Mouse (Mus musculus) CH12.LX (cell line): Measurements from ENCODE around the gene Syde1. TPM values are rescaled to one million over a fixed set of nuclear protein-coding genes. Genes with fewer than 3 reads are reported as not detected.

Experiments
- DNase-seq: peaks from one replicate; pipeline ENCODE4 v3.0.0-alpha.2; 2013; ENCODE audit errors: extremely low read depth
- H3K27ac ChIP-seq: 2 replicates; pipeline ENCODE4 v1.5.1; 2012; ENCODE audit warnings: low read depth, mild to moderate bottlenecking, control low read depth, moderate library complexity; ENCODE audit not compliant: insufficient read depth
- H3K27me3 ChIP-seq: replicated peaks from 2 replicates; pipeline ENCODE3; 2012; ENCODE audit warnings: inconsistent platforms
- H3K36me3 ChIP-seq, 2 experiments: replicated peaks in 1 of 2; 2 replicates each; pipeline versions ENCODE3 to v1.6.1; 2012; ENCODE audit warnings: inconsistent platforms in 1 of 2, low read length in 1 of 2, mild to moderate bottlenecking in 1 of 2, mixed read lengths in 1 of 2, moderate library complexity in 1 of 2; ENCODE audit not compliant: control insufficient read depth in 1 of 2, insufficient read depth in 1 of 2
- H3K4me1 ChIP-seq, 2 experiments: 2 replicates each; pipeline ENCODE4 v1.6.1; 2012; ENCODE audit warnings: inconsistent platforms in 1 of 2, moderate library complexity in 1 of 2; ENCODE audit not compliant: insufficient read depth in 2 of 2, control insufficient read depth in 1 of 2
- H3K4me2 ChIP-seq: 2 replicates; pipeline ENCODE4 v1.6.1; 2012; ENCODE audit warnings: low read depth, mild to moderate bottlenecking, control low read depth; ENCODE audit not compliant: poor library complexity, insufficient read depth, severe bottlenecking
- H3K4me3 ChIP-seq, 3 experiments: fragments of 150-350 bp in 1 of 3; sonication (generic) in 1 of 3; replicated peaks in 1 of 3; 2 replicates each; pipeline versions ENCODE3 to v1.5.1; 2011 to 2012; ENCODE audit warnings: low read depth in 2 of 3, low read length in 2 of 3, mild to moderate bottlenecking in 2 of 3, moderate library complexity in 2 of 3, control low read depth in 1 of 3, improper control_type of control experiment in 1 of 3, inconsistent platforms in 1 of 3, mixed read lengths in 1 of 3; ENCODE audit not compliant: poor library complexity in 1 of 3
- H3K79me2 ChIP-seq: replicated peaks from 2 replicates; pipeline ENCODE4 v1.6.1; 2012; ENCODE audit warnings: mild to moderate bottlenecking, moderate library complexity; ENCODE audit not compliant: control insufficient read depth, poor library complexity, insufficient read depth, severe bottlenecking; ENCODE audit errors: extremely low read depth
- H3K9ac ChIP-seq: 2 replicates; pipeline ENCODE4 v1.6.1; 2012; ENCODE audit warnings: low read depth, mild to moderate bottlenecking, control low read depth, moderate library complexity; ENCODE audit not compliant: insufficient read depth
- H3K9me3 ChIP-seq: replicated peaks from 2 replicates; pipeline ENCODE3; 2012; ENCODE audit warnings: low read length, inconsistent platforms, mixed read lengths
- BHLHE40 ChIP-seq: IDR thresholded peaks from 2 replicates; pipeline ENCODE4 v1.6.1; 2011; ENCODE audit warnings: mild to moderate bottlenecking, low read depth, low read length, improper control_type of control experiment
- CHD1 ChIP-seq: IDR thresholded peaks from 2 replicates; pipeline ENCODE4 v1.6.1; 2012; ENCODE audit warnings: low read depth, low read length, improper control_type of control experiment, inconsistent platforms
- CHD2 ChIP-seq: IDR thresholded peaks from 2 replicates; pipeline ENCODE4 v1.6.1; 2011; ENCODE audit warnings: low read length, improper control_type of control experiment
- CTCF ChIP-seq, 2 experiments: IDR thresholded peaks in 1 of 2; conservative IDR thresholded peaks in 1 of 2; 2 replicates each; pipeline ENCODE4 v1.5.1; 2011 to 2012; ENCODE audit warnings: low read depth in 2 of 2, low read length in 2 of 2, improper control_type of control experiment in 1 of 2, inconsistent platforms in 1 of 2, mild to moderate bottlenecking in 1 of 2, moderate library complexity in 1 of 2
- E2F4 ChIP-seq: IDR thresholded peaks from 2 replicates; pipeline ENCODE4 v1.6.1; 2011; ENCODE audit warnings: low read depth, low read length, improper control_type of control experiment; ENCODE audit not compliant: insufficient replicate concordance
- ETS1 ChIP-seq: conservative IDR thresholded peaks from 2 replicates; pipeline ENCODE4 v1.6.1; 2012; ENCODE audit warnings: low read depth, mild to moderate bottlenecking, inconsistent platforms, low read length, improper control_type of control experiment, moderate library complexity
- IRF4 ChIP-seq: IDR thresholded peaks from 2 replicates; pipeline ENCODE4 v1.6.1; 2014; ENCODE audit warnings: low read depth, mild to moderate bottlenecking, inconsistent platforms, low read length, improper control_type of control experiment
- JUND ChIP-seq: conservative IDR thresholded peaks from 2 replicates; pipeline ENCODE4 v1.6.1; 2011; ENCODE audit warnings: low read depth, low read length, improper control_type of control experiment
- KAT2A ChIP-seq: IDR thresholded peaks from 2 replicates; pipeline ENCODE4 v1.6.1; 2012; ENCODE audit warnings: low read length, improper control_type of control experiment, inconsistent platforms; ENCODE audit not compliant: insufficient replicate concordance
- MAFK ChIP-seq: IDR thresholded peaks from 2 replicates; pipeline ENCODE4 v1.6.1; 2011; ENCODE audit warnings: low read length, improper control_type of control experiment; ENCODE audit not compliant: insufficient replicate concordance
- MAX ChIP-seq: IDR thresholded peaks from 2 replicates; pipeline ENCODE4 v1.6.1; 2011; ENCODE audit warnings: low read length, improper control_type of control experiment
- MAZ ChIP-seq: IDR thresholded peaks from 2 replicates; pipeline ENCODE4 v1.6.1; 2012; ENCODE audit warnings: low read depth, mild to moderate bottlenecking, inconsistent platforms, low read length, improper control_type of control experiment, moderate library complexity
- MEF2A ChIP-seq: IDR thresholded peaks from 2 replicates; pipeline ENCODE4 v1.6.1; 2014; ENCODE audit warnings: low read depth, mild to moderate bottlenecking, inconsistent platforms, low read length, improper control_type of control experiment, borderline replicate concordance
- MYC ChIP-seq: IDR thresholded peaks from 2 replicates; pipeline ENCODE4 v1.6.1; 2011; ENCODE audit warnings: low read depth, mild to moderate bottlenecking, improper control_type of control experiment, low read length
- POLR2AphosphoS2 ChIP-seq: IDR thresholded peaks from 2 replicates; pipeline ENCODE4 v1.6.1; 2011; ENCODE audit warnings: low read depth, low read length, improper control_type of control experiment
- RAD21 ChIP-seq: IDR thresholded peaks from 2 replicates; pipeline ENCODE4 v1.6.1; 2011; ENCODE audit warnings: low read depth, mild to moderate bottlenecking, low read length, improper control_type of control experiment, moderate library complexity
- SMC3 ChIP-seq: IDR thresholded peaks from 2 replicates; pipeline ENCODE4 v1.6.1; 2011; ENCODE audit warnings: low read depth, low read length, improper control_type of control experiment
- TBP ChIP-seq: conservative IDR thresholded peaks from 2 replicates; pipeline ENCODE4 v1.6.1; 2011; ENCODE audit warnings: low read depth, low read length, improper control_type of control experiment
- UBTF ChIP-seq: IDR thresholded peaks from 2 replicates; pipeline ENCODE4 v1.6.1; 2012; ENCODE audit warnings: low read depth, mild to moderate bottlenecking, inconsistent platforms, low read length, improper control_type of control experiment, moderate library complexity
- USF2 ChIP-seq: conservative IDR thresholded peaks from 2 replicates; pipeline ENCODE4 v1.6.1; 2011; ENCODE audit warnings: low read depth, low read length, improper control_type of control experiment
- ZC3H11A ChIP-seq: IDR thresholded peaks from 2 replicates; pipeline ENCODE4 v1.6.1; 2012; ENCODE audit warnings: low read depth, mild to moderate bottlenecking, inconsistent platforms, low read length, improper control_type of control experiment
- ZMIZ1 ChIP-seq: IDR thresholded peaks from 2 replicates; pipeline ENCODE4 v1.6.1; 2012; ENCODE audit warnings: low read depth, mild to moderate bottlenecking, inconsistent platforms, low read length, improper control_type of control experiment
- dilution Hi-C: fragments of 300-500 bp; cut with MboI; formaldehyde crosslinking; loops from 2 replicates; pipeline ENCODE4 v1.14.3; 2020; ENCODE audit warnings: low sequenced_read_pairs; ENCODE audit not compliant: extremely low pct_unique_long_range_greater_than_20kb, extremely low pct_ligation_motif_present
- in situ Hi-C: fragments of 300-500 bp; cut with MboI; formaldehyde crosslinking; loops from 3 replicates; pipeline ENCODE4 v1.14.3; 2019; ENCODE audit warnings: low sequenced_read_pairs, low pct_ligation_motif_present, low pct_unique_long_range_greater_than_20kb, mixed read lengths
- polyA plus RNA-seq: library from polyadenylated mRNA; unstranded; fragments of >175 nt; gene quantifications from 2 replicates; pipeline ENCODE4 v1.2.1, GENCODE M21; 2012; ENCODE audit warnings: low read depth; ENCODE audit not compliant: insufficient read length
- total RNA-seq, 2 experiments: library from RNA; depleted of rRNA; stranded (reverse); fragments of 300-350 nt in 1 of 2; fragments of >200 nt in 1 of 2; gene quantifications; 2 replicates each; pipeline ENCODE4 v1.2.3; 2012 to 2014

Syde1 gene
- total and polyA plus RNA-seq, 3 experiments: not detected

DNA sequence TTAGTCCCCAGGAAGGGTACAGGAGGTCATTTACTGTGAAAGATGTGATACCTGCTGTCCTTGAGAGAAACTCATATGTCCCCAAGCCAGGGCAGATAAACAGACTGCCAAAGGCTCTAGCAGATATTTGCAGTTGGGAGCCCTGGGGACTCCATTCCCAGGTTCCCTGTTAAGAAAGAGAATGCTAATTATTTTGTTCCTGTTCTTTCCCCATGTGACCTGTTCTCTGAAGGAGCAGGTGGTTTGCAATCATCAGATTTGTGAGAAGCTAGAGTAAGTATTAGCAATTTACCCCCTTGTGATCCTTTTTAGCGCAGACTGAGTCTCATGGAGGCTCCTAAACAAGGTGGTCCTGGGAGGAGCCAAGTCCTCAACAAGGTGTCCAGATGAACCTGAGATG, 26.2 kb upstream of the Syde1 start, which contains the start of gene Olfr1357:
TSS of gene Olfr1357 (minus strand) at position 101 of the 400 bp plus-strand sequence.
- H3K9ac ChIP-seq: no peak within 1 kb of the TSS
- dilution Hi-C loops: no loop called here
- TF ChIP-seq BHLHE40 (no peak), MEF2A (no peak), ZC3H11A (no peak), MAZ (no peak), MYC (no peak), UBTF (no peak), USF2 (no peak), MAX (no peak), IRF4 (no peak), E2F4 (no peak), CHD2 (no peak), RAD21 (no peak), ZMIZ1 (no peak)
- H3K4me3 ChIP-seq: no peak within 1 kb of the TSS
- no peak within 1 kb of the TSS for H3K27ac ChIP-seq
- no peaks in the 10 kb centered on the region for H3K36me3 ChIP-seq
- H3K4me1 ChIP-seq: no peaks in the 10 kb centered on the region
- no peaks in the 10 kb centered on the region for H3K9me3 ChIP-seq
- DNase-seq: no peak
- in situ Hi-C loops: no loop called here
- H3K27me3 ChIP-seq: peaks cover 43% of the 10 kb centered on the region
- H3K4me2 ChIP-seq: no peak within 1 kb of the TSS
- H3K79me2 ChIP-seq: no peaks in the 10 kb centered on the region

DNA sequence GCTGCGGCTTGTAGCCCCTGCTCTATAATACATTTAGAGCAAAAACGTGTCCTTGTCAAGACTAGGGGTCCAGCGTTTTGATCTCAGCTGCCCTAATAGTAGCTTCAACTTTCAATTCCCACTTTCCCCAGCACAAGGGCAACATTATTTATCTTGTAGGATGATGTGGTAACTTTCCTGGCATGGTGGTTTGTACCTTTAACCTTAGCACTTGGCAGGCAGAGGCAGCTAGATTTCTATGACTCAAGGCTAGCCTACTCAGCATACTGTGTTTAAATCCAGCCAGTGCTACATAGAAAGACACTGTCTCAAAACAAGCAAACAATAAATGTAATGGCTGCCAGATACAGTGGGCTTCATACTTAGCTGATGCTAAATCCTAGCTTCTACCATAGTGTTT, 15.8 kb upstream of the Syde1 start:
- Histone ChIP-seq H3K27ac (no peak overlapping the region), H3K4me1 (no peaks in the 10 kb centered on the region), H3K79me2 (no peaks in the 10 kb centered on the region), H3K36me3 (no peaks in the 10 kb centered on the region), H3K27me3 (peaks cover 37% of the 10 kb centered on the region), H3K9me3 (no peaks in the 10 kb centered on the region), H3K9ac (no peak overlapping the region), H3K4me2 (no peak overlapping the region), H3K4me3 (no peak overlapping the region)
- no peak for DNase-seq
- in situ Hi-C loops (no loop called here), dilution Hi-C loops (no loop called here)
- TF ChIP-seq KAT2A: no peak
- no peak for TF ChIP-seq JUND
- TF ChIP-seq CHD1: no peak
- no peak for TF ChIP-seq TBP
- TF ChIP-seq POLR2AphosphoS2: no peak
- TF ChIP-seq CTCF (conservative IDR thresholded peaks at IDR 0.05 in 1 of 2, IDR thresholded peaks at IDR 0.05 in 1 of 2; ENCODE audit: low read depth in 2 of 2, low read length in 2 of 2): no peak
- TF ChIP-seq MAFK: no peak
- TF ChIP-seq SMC3: no peak
- TF ChIP-seq ETS1: no peak
- no peak for TF ChIP-seq ZMIZ1
- TF ChIP-seq RAD21: no peak
- TF ChIP-seq USF2: no peak
- no peak for TF ChIP-seq E2F4
